Mouse (Mus musculus) forelimb bud, embryonic 11.5 days (tissue): Measurements from ENCODE around the gene Nova1.

Experiments
- DNase-seq: peaks from one replicate; pipeline ENCODE4 v3.0.0-alpha.2; 2012; ENCODE audit warnings: low read depth, low spot score

Nova1 gene

GRCm38 (mm10) chr12:46676341-46676740 is 142.4 kb downstream of the Nova1 start:
- no peak for DNase-seq

GRCm38 (mm10) chr12:46666706-46667105 is 152.0 kb downstream of the Nova1 start:
- no peak for DNase-seq

GRCm38 (mm10) chr12:46646139-46646611 is 172.6 kb downstream of the Nova1 start:
- DNase-seq, result no peak

DNA sequence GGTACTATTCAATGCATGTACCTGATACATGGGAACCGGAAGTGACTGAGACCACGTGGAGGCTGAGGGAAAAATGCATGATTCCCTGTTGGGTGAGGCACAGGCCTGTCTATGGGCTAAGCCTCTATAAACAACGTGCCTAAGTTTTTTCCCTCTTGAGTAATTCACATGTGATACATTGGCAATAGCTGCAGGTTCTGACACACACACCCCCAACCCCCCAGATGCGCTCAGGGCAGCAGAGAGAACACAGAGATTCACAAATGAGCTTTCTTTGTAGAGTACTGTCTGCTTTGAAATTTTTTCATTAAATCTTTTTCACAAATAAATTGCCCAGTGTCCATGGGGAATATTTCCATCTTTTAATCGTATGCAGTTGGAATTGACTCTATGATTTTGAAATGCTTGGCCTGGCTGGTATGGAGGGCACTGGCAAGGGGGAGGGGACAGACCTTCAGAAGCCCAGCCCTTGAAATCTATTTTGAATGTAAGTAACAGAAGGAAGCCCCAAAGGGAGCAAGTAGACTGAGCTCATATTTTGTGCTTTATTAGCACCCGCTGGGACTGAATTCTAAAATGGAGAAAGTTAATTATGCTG is 173.3 kb downstream of the Nova1 start:
- no peak for DNase-seq
